Mouse (Mus musculus): ENCODE measurements around the gene Ascl5.

- TF ChIP-seq CTCF (IDR thresholded peaks at IDR 0.05; ENCODE audit: borderline replicate concordance, insufficient read depth, low read depth, low read length) = no peak
- TF ChIP-seq POLR2A (IDR thresholded peaks at IDR 0.05; ENCODE audit: borderline replicate concordance, insufficient read depth, low read length) = no peak
Observed at GRCm38 (mm10) chr1:136077656-136078055, 27.1 kb downstream of the Ascl5 start.
